Mouse (Mus musculus) CH12.LX (cell line): ENCODE data around the gene Itgal. TPM values are rescaled to one million over a fixed set of nuclear protein-coding genes. Genes with fewer than 3 reads are reported as not detected.

Source experiments
- DNase-seq: peaks from one replicate; pipeline ENCODE4 v3.0.0-alpha.2; 2013; ENCODE audit errors: extremely low read depth
- H3K27ac ChIP-seq: 2 replicates; pipeline ENCODE4 v1.5.1; 2012; ENCODE audit warnings: low read depth, mild to moderate bottlenecking, control low read depth, moderate library complexity; ENCODE audit not compliant: insufficient read depth
- H3K27me3 ChIP-seq: replicated peaks from 2 replicates; pipeline ENCODE3; 2012; ENCODE audit warnings: inconsistent platforms
- H3K36me3 ChIP-seq, 2 experiments: replicated peaks in 1 of 2; 2 replicates each; pipeline versions ENCODE3 to v1.6.1; 2012; ENCODE audit warnings: inconsistent platforms in 1 of 2, low read length in 1 of 2, mild to moderate bottlenecking in 1 of 2, mixed read lengths in 1 of 2, moderate library complexity in 1 of 2; ENCODE audit not compliant: control insufficient read depth in 1 of 2, insufficient read depth in 1 of 2
- H3K4me1 ChIP-seq, 2 experiments: 2 replicates each; pipeline ENCODE4 v1.6.1; 2012; ENCODE audit warnings: inconsistent platforms in 1 of 2, moderate library complexity in 1 of 2; ENCODE audit not compliant: insufficient read depth in 2 of 2, control insufficient read depth in 1 of 2
- H3K4me2 ChIP-seq: 2 replicates; pipeline ENCODE4 v1.6.1; 2012; ENCODE audit warnings: low read depth, mild to moderate bottlenecking, control low read depth; ENCODE audit not compliant: poor library complexity, insufficient read depth, severe bottlenecking
- H3K4me3 ChIP-seq, 3 experiments: fragments of 150-350 bp in 1 of 3; sonication (generic) in 1 of 3; replicated peaks in 1 of 3; 2 replicates each; pipeline versions ENCODE3 to v1.5.1; 2011 to 2012; ENCODE audit warnings: low read depth in 2 of 3, low read length in 2 of 3, mild to moderate bottlenecking in 2 of 3, moderate library complexity in 2 of 3, control low read depth in 1 of 3, improper control_type of control experiment in 1 of 3, inconsistent platforms in 1 of 3, mixed read lengths in 1 of 3; ENCODE audit not compliant: poor library complexity in 1 of 3
- H3K79me2 ChIP-seq: replicated peaks from 2 replicates; pipeline ENCODE4 v1.6.1; 2012; ENCODE audit warnings: mild to moderate bottlenecking, moderate library complexity; ENCODE audit not compliant: control insufficient read depth, poor library complexity, insufficient read depth, severe bottlenecking; ENCODE audit errors: extremely low read depth
- H3K9ac ChIP-seq: 2 replicates; pipeline ENCODE4 v1.6.1; 2012; ENCODE audit warnings: low read depth, mild to moderate bottlenecking, control low read depth, moderate library complexity; ENCODE audit not compliant: insufficient read depth
- H3K9me3 ChIP-seq: replicated peaks from 2 replicates; pipeline ENCODE3; 2012; ENCODE audit warnings: low read length, inconsistent platforms, mixed read lengths
- CHD2 ChIP-seq: IDR thresholded peaks from 2 replicates; pipeline ENCODE4 v1.6.1; 2011; ENCODE audit warnings: low read length, improper control_type of control experiment
- CTCF ChIP-seq, 2 experiments: IDR thresholded peaks in 1 of 2; conservative IDR thresholded peaks in 1 of 2; 2 replicates each; pipeline ENCODE4 v1.5.1; 2011 to 2012; ENCODE audit warnings: low read depth in 2 of 2, low read length in 2 of 2, improper control_type of control experiment in 1 of 2, inconsistent platforms in 1 of 2, mild to moderate bottlenecking in 1 of 2, moderate library complexity in 1 of 2
- E2F4 ChIP-seq: IDR thresholded peaks from 2 replicates; pipeline ENCODE4 v1.6.1; 2011; ENCODE audit warnings: low read depth, low read length, improper control_type of control experiment; ENCODE audit not compliant: insufficient replicate concordance
- ETS1 ChIP-seq: conservative IDR thresholded peaks from 2 replicates; pipeline ENCODE4 v1.6.1; 2012; ENCODE audit warnings: low read depth, mild to moderate bottlenecking, inconsistent platforms, low read length, improper control_type of control experiment, moderate library complexity
- GABPA ChIP-seq: IDR thresholded peaks from 2 replicates; pipeline ENCODE4 v1.6.1; 2012; ENCODE audit warnings: low read depth, low read length, improper control_type of control experiment, inconsistent platforms; ENCODE audit not compliant: insufficient replicate concordance
- IRF4 ChIP-seq: IDR thresholded peaks from 2 replicates; pipeline ENCODE4 v1.6.1; 2014; ENCODE audit warnings: low read depth, mild to moderate bottlenecking, inconsistent platforms, low read length, improper control_type of control experiment
- MAZ ChIP-seq: IDR thresholded peaks from 2 replicates; pipeline ENCODE4 v1.6.1; 2012; ENCODE audit warnings: low read depth, mild to moderate bottlenecking, inconsistent platforms, low read length, improper control_type of control experiment, moderate library complexity
- MXI1 ChIP-seq: IDR thresholded peaks from 2 replicates; pipeline ENCODE4 v1.6.1; 2011; ENCODE audit warnings: mild to moderate bottlenecking, low read depth, low read length, improper control_type of control experiment
- NRF1 ChIP-seq: IDR thresholded peaks from 2 replicates; pipeline ENCODE4 v1.6.1; 2014; ENCODE audit warnings: low read depth, mild to moderate bottlenecking, inconsistent platforms, low read length, improper control_type of control experiment, moderate library complexity
- POLR2A ChIP-seq: IDR thresholded peaks from 2 replicates; pipeline ENCODE4 v1.6.1; 2011; ENCODE audit warnings: low read depth, mild to moderate bottlenecking, improper control_type of control experiment, low read length
- RAD21 ChIP-seq: IDR thresholded peaks from 2 replicates; pipeline ENCODE4 v1.6.1; 2011; ENCODE audit warnings: low read depth, mild to moderate bottlenecking, low read length, improper control_type of control experiment, moderate library complexity
- RCOR1 ChIP-seq: conservative IDR thresholded peaks from 2 replicates; pipeline ENCODE4 v1.6.1; 2012; ENCODE audit warnings: low read depth, mild to moderate bottlenecking, inconsistent platforms, low read length, improper control_type of control experiment
- SMC3 ChIP-seq: IDR thresholded peaks from 2 replicates; pipeline ENCODE4 v1.6.1; 2011; ENCODE audit warnings: low read depth, low read length, improper control_type of control experiment
- TBP ChIP-seq: conservative IDR thresholded peaks from 2 replicates; pipeline ENCODE4 v1.6.1; 2011; ENCODE audit warnings: low read depth, low read length, improper control_type of control experiment
- USF2 ChIP-seq: conservative IDR thresholded peaks from 2 replicates; pipeline ENCODE4 v1.6.1; 2011; ENCODE audit warnings: low read depth, low read length, improper control_type of control experiment
- ZKSCAN1 ChIP-seq: IDR thresholded peaks from 2 replicates; pipeline ENCODE4 v1.6.1; 2012; ENCODE audit warnings: low read depth, inconsistent platforms, low read length, improper control_type of control experiment, borderline replicate concordance
- ZNF384 ChIP-seq: IDR thresholded peaks from 2 replicates; pipeline ENCODE4 v1.6.1; 2012; ENCODE audit warnings: low read depth, low read length, improper control_type of control experiment, inconsistent platforms
- dilution Hi-C: fragments of 300-500 bp; cut with MboI; formaldehyde crosslinking; loops from 2 replicates; pipeline ENCODE4 v1.14.3; 2020; ENCODE audit warnings: low sequenced_read_pairs; ENCODE audit not compliant: extremely low pct_unique_long_range_greater_than_20kb, extremely low pct_ligation_motif_present
- in situ Hi-C: fragments of 300-500 bp; cut with MboI; formaldehyde crosslinking; loops from 3 replicates; pipeline ENCODE4 v1.14.3; 2019; ENCODE audit warnings: low sequenced_read_pairs, low pct_ligation_motif_present, low pct_unique_long_range_greater_than_20kb, mixed read lengths
- polyA plus RNA-seq: library from polyadenylated mRNA; unstranded; fragments of >175 nt; gene quantifications from 2 replicates; pipeline ENCODE4 v1.2.1, GENCODE M21; 2012; ENCODE audit warnings: low read depth; ENCODE audit not compliant: insufficient read length
- total RNA-seq, 2 experiments: library from RNA; depleted of rRNA; stranded (reverse); fragments of 300-350 nt in 1 of 2; fragments of >200 nt in 1 of 2; gene quantifications; 2 replicates each; pipeline ENCODE4 v1.2.3; 2012 to 2014

Itgal gene
- total and polyA plus RNA-seq, 3 experiments = 43.9 to 177 (median 69.0) TPM

- TF ChIP-seq SMC3 = no peak
- no peak for TF ChIP-seq ZKSCAN1
- no peak for TF ChIP-seq USF2
- TF ChIP-seq POLR2A = peak; percentile 43
- peak; percentile 88 for TF ChIP-seq IRF4
- peak; percentile 72 for TF ChIP-seq MAZ
- TF ChIP-seq RCOR1 = peak; percentile 79
- no peak for TF ChIP-seq NRF1
- no peak for TF ChIP-seq ZNF384
Measured at GRCm38 (mm10) chr7:127290142-127290541, 5.9 kb upstream of the Itgal start (continued).

GRCm38 (mm10) chr7:127296786-127297555 lies 911 bp downstream of the Itgal start:
- in situ Hi-C loops = no loop called here
- no peak for DNase-seq
- H3K27me3 ChIP-seq = no peaks in the 10 kb centered on the region
- no peak for TF ChIP-seq ETS1
- peak; percentile 14; the same call in 1 of the 2 replicates for TF ChIP-seq IRF4
- TF ChIP-seq POLR2A = no peak
- TF ChIP-seq ZNF384 = no peak
- no peak for TF ChIP-seq USF2
- peak in 1 of 2 experiments; percentile 32; a peak in 2 of 4 replicates for TF ChIP-seq CTCF (conservative IDR thresholded peaks at IDR 0.05 in 1 of 2, IDR thresholded peaks at IDR 0.05 in 1 of 2; ENCODE audit: low read depth in 2 of 2, low read length in 2 of 2)
- TF ChIP-seq E2F4 = no peak
- no peak for TF ChIP-seq GABPA
- 0 out of 2 replicates have a peak, but pooled peaks have one; percentile 20 for TF ChIP-seq MXI1
- no peak; the same call in 1 of the 2 replicates for TF ChIP-seq RAD21
- TF ChIP-seq CHD2 = peak; percentile 86
- TF ChIP-seq MAZ = 0 out of 2 replicates have a peak, but pooled peaks have one; percentile 13
- 0 out of 2 replicates have a peak, but pooled peaks have one; percentile 20 for TF ChIP-seq TBP
- TF ChIP-seq, all 38 proteins: peak for 6
- no peaks in the 10 kb centered on the region for H3K9me3 ChIP-seq
- dilution Hi-C loops = no loop called here
- H3K4me2 ChIP-seq = peak overlapping the region; percentile 82
- H3K36me3 ChIP-seq = peaks cover 26 to 29% of the 10 kb centered on the region in 2 experiments
- peak overlapping the region; percentile 93 for H3K27ac ChIP-seq
- H3K9ac ChIP-seq = peak overlapping the region; percentile 93
- peak overlapping the region; percentile 64 to 75 (median 71) for H3K4me3 ChIP-seq
- peaks cover 3 to 52% of the 10 kb centered on the region in 2 experiments; a peak in 3 of 4 replicates for H3K4me1 ChIP-seq
- peaks cover 52% of the 10 kb centered on the region for H3K79me2 ChIP-seq
